Mouse (Mus musculus): Measurements from ENCODE around the gene Tnnt3.

GRCm38 (mm10) chr7:142474799-142475198, 23.8 kb upstream of the Tnnt3 start:
- TF ChIP-seq TAL1 (IDR thresholded peaks at IDR 0.05; ENCODE audit: low read length), result no peak
- TF ChIP-seq GATA1 (IDR thresholded peaks at IDR 0.05; ENCODE audit: low read length), result no peak

Data from erythroblast, embryonic 14.5 days (primary cell).